Mouse (Mus musculus): ENCODE data around the gene Gm8439. TPM values are rescaled to one million over a fixed set of nuclear protein-coding genes. Genes with fewer than 3 reads are reported as not detected.
A peak's percentile ranks its signal among the peaks of the same experiment; 100 is the strongest.
"Not testable (repeated sequence)": the region's sequence is repeated elsewhere in the genome, so short reads cannot be mapped to it uniquely, and the experiment has no call there.

The Gm8439 gene
- total RNA-seq (2021), result not detected

- intact Hi-C loops (cut with DNase I), result no loop called here
- DNase-seq, result no peak
Observed at GRCm38 (mm10) chr4:120588445-120588844, at the start of gene Gm8439. Gm8439 (plus strand) TSS chr4:120588745.

- intact Hi-C loops (cut with DNase I), result no loop called here
Observed at GRCm38 (mm10) chr4:120544896-120545295, 43.6 kb upstream of the Gm8439 start.

DNA sequence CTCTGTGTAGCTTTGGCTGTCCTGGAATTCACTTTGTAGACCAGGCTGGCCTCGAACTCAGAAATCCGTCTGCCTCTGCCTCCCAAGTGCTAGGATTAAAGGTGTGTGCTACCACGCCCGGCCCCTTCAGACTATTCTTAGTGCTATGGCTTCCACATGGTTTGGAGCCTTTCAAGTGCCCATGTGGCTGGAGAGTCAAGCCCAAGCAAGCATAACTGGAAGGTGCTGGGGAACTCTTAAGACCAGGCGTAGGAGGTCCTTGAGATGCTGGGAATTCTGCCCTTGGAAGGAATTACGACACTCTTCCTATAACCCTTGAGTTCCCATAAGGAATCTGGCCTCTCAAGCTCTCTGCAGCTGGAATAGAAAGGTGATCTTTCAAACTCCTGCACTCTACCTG, 32.0 kb upstream of the Gm8439 start:
- DNase-seq, result no peak
- intact Hi-C loops (cut with DNase I), result no loop called here

More at GRCm38 (mm10) chr4:120544896-120545295, 43.6 kb upstream of the Gm8439 start:
- DNase-seq, result no peak

DNA sequence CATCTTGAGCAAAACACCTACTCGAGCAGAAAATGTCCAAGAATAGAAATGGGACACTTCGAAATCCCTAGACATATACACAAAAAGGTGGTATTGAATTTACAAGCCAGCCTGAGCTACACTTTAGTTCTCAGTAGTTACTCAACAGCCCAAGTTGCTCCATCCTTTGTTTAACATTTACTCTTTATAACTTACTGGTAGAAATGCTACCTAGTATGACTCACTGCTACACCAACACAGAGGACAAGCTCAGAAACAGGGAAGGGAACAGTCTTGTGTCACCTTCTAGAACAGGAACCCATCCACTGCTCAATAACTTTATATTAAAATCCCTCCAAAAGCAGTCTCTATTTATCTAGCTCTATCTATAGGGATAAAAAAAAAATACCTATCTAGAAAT, 22.8 kb upstream of the Gm8439 start:
- intact Hi-C loops (cut with DNase I), result no loop called here
- no peak for DNase-seq

- intact Hi-C loops (cut with DNase I), result no loop called here
- DNase-seq, result peak; percentile 60 to 70
Observed at GRCm38 (mm10) chr4:120568005-120568404, 20.5 kb upstream of the Gm8439 start.

DNA sequence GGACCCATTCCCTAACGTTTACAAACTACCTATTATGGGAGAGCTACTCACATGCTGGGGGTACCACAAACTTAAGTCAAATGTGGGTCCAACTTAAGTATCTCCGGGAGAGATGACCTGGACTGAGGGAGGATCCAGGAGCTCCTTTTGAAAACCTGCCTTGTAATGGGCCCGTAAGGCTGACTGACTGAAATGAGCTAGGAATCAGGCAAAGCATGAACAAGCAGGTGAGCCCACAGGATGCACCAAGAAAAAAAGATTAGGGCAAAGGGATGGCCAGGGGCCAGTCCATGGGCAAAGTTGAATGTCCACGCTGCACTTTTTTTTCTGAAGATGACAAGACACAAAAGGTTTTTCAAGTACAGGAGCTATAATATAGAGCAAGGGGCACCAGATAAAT, 19.5 kb upstream of the Gm8439 start:
- peak; percentile 29 to 40 for DNase-seq
- intact Hi-C loops (cut with DNase I), result no loop called here

- intact Hi-C loops (cut with DNase I), result no loop called here
- peak; percentile 96 to 97 for DNase-seq
Observed at GRCm38 (mm10) chr4:120569486-120570437, 18.8 kb upstream of the Gm8439 start, which contains the start of gene Ctps. Ctps (minus strand) TSS chr4:120570276.

- no peak for DNase-seq
- intact Hi-C loops (cut with DNase I), result no loop called here
Observed at GRCm38 (mm10) chr4:120570438-120571069, 18.0 kb upstream of the Gm8439 start.

DNA sequence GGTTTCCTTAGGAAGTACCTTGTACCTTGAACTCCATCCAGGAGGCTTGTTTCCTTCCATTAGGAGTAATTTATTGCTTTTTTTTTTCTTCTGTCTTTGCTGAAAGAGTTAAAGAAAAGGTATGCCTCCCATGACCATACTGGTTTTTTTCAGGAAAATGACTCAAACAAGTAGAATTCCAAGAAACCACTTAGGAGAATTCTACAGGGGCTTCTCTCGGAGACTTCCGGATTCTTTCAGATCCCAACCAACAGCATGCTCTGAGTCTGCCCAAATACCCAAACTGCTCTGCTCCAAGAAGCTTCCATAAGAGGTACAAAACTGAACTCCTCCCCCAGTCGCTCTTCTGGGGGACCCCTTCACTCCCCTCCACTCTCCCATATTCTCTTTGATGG, 17.5 kb upstream of the Gm8439 start:
- intact Hi-C loops (cut with DNase I), result no loop called here

DNA sequence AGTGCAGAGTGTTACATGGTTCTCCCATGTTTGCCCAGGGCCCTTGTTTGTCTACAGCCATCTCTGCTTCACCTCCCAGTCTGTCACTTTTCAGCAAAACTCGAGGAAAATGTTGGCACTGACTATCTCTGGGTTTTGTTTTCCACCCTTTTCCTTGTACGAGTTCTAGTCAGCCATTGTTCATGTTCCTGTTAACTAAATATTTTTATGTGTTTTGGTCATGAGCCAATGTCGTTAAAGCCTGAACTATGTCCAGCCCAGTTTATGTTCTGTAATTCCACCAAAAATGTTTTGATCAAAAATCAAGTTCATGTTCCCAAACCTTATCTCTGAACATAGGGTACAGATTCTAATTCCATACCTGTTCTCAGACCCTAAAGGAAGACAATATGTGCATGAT, 16.9 kb upstream of the Gm8439 start:
- no peak for DNase-seq
- intact Hi-C loops (cut with DNase I), result no loop called here

More for the DNA sequence above, 17.5 kb upstream of the Gm8439 start:
- DNase-seq, result no peak

GRCm38 (mm10) chr4:120580894-120581293, 7.7 kb upstream of the Gm8439 start:
- no peak for DNase-seq
- intact Hi-C loops (cut with DNase I), result no loop called here

DNA sequence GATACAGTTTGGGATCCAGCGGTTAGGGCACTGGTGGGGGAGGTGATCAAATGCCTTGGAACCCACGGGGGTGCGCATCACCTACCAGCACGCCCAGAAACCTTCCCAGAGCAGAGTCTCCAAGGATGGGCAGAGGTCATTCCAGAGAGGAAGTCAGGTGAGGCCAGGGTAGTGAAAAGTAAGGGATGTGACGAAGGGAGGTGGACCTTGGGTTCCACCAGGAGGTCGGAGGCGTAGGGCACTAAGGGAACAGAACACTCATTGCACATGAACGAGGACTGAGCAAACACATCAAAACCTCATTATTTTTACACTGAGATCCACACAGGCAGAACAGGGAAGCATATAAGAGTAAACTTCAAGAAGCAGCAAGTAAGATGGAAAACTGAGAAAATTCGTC, 6.8 kb upstream of the Gm8439 start:
- intact Hi-C loops (cut with DNase I), result no loop called here
- DNase-seq, result no peak

GRCm38 (mm10) chr4:120586986-120587385, 1.6 kb upstream of the Gm8439 start:
- intact Hi-C loops (cut with DNase I), result no loop called here
- DNase-seq, result no peak

GRCm38 (mm10) chr4:120589070-120589469, 525 bp downstream of the Gm8439 start:
- intact Hi-C loops (cut with DNase I), result loop anchor here (1.0 kb wide), 3 partner anchors 93 to 298 kb away; no protein-coding TSS in a partner anchor
- DNase-seq, result no peak

GRCm38 (mm10) chr4:120589815-120590422, 1.4 kb downstream of the Gm8439 start:
- intact Hi-C loops (cut with DNase I), result loop anchor here (1.0 to 5.0 kb wide), 6 partner anchors 77 to 322 kb away; partner anchors contain the start of gene Cited4

GRCm38 (mm10) chr4:120590973-120591372, 2.4 kb downstream of the Gm8439 start:
- intact Hi-C loops (cut with DNase I), result loop anchor here (5.0 kb wide), 3 partner anchors 76 to 321 kb away; partner anchors contain the start of gene Cited4
- no peak for DNase-seq

More at GRCm38 (mm10) chr4:120589815-120590422, 1.4 kb downstream of the Gm8439 start:
- DNase-seq, result peak; percentile 73 to 78

DNA sequence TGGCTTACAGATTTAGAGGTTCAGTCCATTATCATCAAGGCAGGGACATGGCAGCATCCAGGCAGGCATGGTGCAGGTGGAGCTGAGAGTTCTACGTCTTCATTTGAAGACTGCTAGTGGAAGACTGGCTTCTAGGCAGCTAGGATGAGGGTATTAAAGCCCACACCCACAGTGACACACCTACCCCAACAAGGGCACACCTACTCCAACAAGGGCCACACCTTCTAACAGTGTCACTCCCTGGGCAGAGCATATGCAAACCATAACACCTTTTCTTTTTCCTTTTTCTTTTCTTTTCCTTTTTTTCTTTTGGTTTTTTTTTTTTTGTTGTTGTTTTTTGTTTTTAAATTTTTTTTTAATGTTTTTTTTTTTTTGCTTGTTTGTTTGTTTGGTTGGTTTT, 7.7 kb downstream of the Gm8439 start:
- DNase-seq; intact Hi-C loops (cut with DNase I): not testable (repeated sequence)

DNA sequence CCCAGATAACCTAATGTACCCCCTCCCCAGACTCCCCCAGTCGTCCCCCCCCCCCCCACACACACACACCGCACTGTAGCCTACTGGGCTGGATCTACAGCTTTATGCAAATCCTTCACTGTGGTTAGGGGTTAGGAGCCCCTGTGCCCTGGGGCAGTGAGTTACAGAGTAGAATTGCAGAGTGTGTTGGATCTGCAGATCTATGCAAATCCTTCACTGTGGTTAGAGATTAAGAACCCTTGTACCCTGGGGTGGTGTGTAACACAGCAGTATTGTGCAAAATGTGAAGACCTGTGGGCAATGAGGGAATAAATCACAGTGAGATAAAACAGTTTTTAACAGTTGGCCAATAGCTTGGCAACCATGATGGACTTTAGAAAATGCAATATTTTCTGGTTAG, 10.4 kb downstream of the Gm8439 start:
- intact Hi-C loops (cut with DNase I), result no loop called here
- no peak for DNase-seq

GRCm38 (mm10) chr4:120601774-120602173, 13.2 kb downstream of the Gm8439 start:
- intact Hi-C loops (cut with DNase I), result no loop called here
- no peak for DNase-seq

- intact Hi-C loops (cut with DNase I), result no loop called here
- DNase-seq, result no peak
Observed at GRCm38 (mm10) chr4:120602669-120603068, 14.1 kb downstream of the Gm8439 start.

DNA sequence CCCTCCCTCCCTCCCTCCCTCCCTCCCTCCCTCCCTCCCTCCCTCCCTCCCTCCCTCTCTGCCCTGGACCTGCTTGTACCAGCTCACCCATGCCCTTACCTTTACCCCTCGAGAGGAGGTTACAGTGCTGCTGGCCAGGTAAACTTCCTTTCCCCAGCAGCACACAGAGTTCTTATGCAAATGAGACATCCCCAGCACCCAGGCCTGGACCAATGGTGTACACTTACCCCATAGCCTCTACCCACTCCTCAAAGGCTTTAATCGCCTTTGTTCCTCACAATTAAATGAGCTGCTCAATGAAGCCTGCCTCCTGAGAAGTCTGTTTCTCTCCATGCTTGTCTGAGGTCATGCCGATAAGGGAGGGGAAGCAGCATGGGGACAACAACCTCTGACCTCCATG, 18.4 kb downstream of the Gm8439 start:
- DNase-seq, result no peak
- intact Hi-C loops (cut with DNase I), result no loop called here

Data from heart, postnatal 10 days (tissue).